Mouse (Mus musculus) adrenal gland, adult 2 months (tissue): Measurements from ENCODE around the gene Magi1. TPM values are rescaled to one million over a fixed set of nuclear protein-coding genes. Genes with fewer than 3 reads are reported as not detected.

Source experiments
- DNase-seq: peaks from one replicate; pipeline ENCODE4 v3.0.0; 2021
- polyA plus RNA-seq: library from polyadenylated mRNA; depleted of rRNA; stranded (reverse); fragments of >200 nt; gene quantifications from 2 replicates; pipeline ENCODE4 v1.2.3, GENCODE M21; 2012
- total RNA-seq, 2 experiments: library from RNA; stranded (reverse); gene quantifications; 2 replicates each; pipeline ENCODE4 v1.2.3; 2021

The Magi1 gene
- total and polyA plus RNA-seq, 3 experiments, result 1.6 to 27.3 (median 10.8) TPM

DNA sequence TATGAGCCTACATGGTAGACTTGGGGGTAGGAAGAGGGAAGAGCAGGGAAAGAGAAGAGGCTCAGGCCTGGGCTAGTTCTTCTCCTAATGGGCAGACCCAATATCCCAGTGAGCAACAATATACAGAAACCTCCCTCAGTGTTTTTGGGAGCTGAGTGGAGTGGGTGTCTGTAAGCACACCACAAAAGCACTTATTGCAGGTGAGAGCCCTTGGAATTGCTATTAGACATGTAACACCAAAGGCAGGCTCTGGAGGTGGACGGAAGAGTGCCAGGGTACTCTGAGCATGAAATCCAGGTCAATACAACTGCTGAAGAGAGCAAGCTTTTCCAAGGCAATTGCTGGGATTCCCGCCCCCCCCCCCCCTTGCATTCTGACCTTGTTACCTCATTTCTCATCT, 388.0 kb downstream of the Magi1 start:
- peak; percentile 38 for DNase-seq

DNA sequence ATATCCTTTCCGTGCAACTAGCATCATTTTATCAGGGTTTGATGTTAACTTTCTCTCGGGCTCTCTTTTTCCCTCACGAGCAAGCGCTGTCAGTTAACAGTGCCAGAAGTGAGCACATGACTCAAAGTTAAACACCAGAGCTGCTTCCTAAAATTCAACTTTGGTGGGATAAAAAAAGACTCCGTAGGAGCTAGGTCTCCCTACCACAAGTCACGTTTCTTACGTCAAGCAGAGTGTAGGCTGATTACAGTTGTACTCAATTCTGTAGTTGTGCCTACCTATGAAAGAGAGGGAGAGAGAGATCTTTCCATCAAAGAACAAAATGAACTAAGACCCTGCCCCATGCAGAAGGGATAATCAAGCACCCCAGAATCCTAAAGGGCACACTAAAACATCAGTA, 389.8 kb downstream of the Magi1 start:
- DNase-seq, result no peak

DNA sequence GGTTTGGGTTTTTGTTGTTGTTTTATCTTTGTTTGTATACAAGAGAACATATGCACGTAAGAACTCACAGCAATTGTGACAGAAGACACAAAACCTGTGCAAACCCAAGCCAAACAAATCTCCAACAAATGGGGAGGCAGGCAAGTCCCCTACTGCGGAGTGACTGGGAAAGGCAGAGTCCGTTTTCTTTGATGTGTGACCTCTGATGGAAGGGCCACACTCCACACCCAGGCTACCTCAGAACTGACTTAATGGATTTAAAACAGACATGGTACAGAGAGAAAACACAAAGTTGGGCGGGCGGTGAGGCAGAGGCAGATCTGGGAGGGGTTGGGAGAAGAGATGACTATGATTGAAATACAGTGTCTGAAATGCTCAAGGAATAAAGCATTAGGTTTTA, 390.8 kb downstream of the Magi1 start:
- DNase-seq, result no peak

DNA sequence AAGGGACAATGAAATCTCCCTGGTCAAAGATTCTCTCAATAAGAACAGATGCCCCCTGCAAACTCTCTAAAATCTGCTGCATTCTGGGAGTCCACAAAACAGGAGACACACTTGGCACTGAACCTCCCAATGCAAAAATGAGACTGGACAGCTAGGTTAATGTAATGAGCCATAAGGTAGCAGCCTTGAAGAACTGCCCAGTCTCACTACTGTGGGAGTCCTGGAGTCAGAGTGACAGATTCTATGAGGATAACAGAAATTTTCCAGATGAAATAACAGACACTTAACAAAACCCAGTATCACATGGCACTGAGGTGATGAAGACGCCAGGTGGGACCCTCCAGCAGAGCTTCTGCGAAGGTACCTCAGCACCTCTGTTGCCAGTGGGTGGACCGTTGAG, 393.7 kb downstream of the Magi1 start:
- DNase-seq, result no peak

DNA sequence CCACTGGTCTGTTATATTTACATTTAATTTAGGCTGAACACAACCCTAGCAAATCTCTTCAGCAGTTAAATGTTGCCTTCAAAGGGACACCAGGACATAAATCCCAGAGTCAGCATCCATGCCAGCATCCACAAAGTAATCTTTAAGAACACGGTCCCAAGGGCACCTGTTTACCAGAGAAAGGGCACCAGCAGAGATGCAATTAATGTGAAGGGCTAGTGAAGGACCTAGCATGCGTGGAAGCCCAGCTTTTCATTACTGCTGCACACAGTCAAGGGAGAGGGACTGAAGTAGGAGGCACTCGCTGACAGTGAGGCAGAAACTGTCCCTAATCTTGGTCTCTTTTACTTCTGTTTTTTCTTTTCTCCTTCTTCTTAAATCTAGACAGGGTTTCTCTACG, 406.4 kb downstream of the Magi1 start:
- DNase-seq, result no peak

DNA sequence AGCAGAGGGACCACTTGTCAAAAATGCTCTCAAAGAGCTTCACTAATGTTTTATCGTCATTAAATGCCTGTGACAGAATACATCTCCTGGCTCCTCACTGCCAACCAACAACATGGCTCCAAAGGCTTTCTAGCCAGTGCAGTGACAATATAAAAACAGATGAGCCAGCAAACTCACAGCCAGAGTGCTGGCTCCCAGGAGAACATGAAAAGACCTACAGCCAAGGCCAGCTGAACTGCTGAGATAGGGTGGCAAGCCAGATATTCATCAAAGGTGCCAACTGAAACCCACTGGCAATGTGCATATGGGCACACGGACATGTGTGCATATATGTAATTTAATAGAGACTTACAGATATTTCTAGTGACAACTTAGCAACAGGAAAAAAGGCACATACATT, 408.8 kb downstream of the Magi1 start:
- DNase-seq, result no peak

DNA sequence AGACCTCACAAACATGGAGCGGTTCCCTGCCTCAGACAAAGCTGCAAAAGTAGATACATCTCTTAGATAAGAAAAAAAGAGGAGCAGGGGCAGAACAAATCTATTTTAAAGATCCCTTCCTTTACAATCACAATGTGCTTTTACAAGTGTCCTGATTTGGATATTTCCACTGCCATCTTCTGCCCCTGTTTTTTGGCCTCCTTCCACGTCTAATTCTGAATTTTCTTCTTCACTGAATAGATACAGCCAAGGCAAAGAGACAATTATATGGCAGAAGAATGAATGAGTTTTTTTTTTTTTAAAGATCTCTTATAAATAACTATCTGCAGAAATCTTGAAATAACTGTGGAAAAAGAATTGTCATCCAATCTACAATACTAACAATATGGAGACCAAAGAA, 409.3 kb downstream of the Magi1 start:
- no peak for DNase-seq

DNA sequence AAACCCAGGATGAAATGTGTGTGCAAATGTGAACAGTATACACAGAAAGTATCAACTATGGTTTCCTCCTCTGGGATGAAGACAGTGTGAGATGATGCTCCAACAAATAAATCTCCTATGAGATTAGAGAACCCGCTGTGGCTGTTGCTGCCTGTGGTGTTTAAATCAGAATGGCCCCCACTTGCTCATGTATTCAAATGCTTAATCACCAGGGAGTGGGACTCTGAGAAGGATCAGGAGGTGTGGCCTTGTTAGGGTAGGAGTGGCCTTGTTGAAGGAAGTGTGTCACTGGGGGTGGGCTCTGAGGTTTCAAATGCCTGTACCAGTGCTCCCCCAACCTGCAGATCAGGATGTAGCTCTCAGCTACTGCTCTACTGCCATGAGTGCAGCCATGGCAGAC, 410.2 kb downstream of the Magi1 start:
- DNase-seq, result no peak

DNA sequence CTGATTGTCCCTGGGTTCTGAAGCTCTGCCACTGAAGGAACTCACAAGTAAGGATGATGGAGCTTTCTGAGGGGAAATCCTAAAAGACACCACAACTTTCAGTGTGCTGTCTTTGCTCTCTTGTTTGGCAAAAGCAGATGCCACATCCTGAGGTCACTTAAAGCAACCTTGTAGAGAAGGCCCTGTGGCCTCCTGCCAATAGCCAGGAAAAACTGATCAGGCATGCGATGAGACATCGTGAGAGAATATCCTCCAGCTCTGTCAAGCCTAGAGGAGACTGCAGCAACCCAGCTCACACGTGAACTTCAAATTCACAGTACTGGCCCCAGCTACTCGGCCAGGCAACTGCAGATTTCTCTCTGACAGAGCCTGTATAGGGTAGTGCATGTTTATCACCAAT, 412.2 kb downstream of the Magi1 start:
- peak; percentile 84 for DNase-seq

DNA sequence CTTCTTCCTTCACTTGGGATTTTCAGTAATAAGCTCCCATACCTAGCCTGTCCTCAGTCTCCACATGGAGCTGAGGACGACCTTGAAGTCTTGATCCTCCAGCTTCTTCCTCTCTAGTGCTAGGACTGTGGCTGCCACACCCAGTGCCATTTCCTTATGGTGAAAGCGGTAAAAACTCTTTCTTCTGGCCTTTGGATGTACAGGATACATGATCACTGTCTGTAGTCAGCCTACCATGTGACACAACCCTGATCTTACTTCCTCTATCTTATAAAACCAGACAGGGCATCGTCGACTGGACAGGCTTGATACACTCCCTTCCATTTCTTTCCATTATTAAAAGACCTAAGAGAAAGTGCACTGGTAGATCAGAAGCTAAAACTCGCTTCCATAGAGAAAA, 413.7 kb downstream of the Magi1 start:
- DNase-seq, result no peak

DNA sequence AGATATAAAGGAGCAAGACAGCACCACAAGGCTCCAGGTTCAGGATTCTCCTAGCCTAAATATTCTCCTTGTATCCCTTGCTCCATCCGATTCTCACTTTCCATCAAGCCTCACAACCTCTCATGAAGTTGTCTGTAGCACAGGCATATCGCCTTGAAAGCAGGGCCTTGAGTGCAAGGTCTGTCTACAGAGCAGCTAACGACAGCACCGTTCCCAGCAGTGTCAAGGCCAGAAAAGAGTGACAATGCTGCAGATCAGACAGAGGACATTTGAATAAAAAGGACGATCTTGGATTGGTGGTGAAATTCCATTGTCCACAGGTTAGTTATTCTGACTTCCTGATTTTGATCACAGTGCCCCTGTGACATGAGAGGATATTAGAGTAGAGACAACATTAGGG, 421.5 kb downstream of the Magi1 start:
- DNase-seq, result peak; percentile 70

DNA sequence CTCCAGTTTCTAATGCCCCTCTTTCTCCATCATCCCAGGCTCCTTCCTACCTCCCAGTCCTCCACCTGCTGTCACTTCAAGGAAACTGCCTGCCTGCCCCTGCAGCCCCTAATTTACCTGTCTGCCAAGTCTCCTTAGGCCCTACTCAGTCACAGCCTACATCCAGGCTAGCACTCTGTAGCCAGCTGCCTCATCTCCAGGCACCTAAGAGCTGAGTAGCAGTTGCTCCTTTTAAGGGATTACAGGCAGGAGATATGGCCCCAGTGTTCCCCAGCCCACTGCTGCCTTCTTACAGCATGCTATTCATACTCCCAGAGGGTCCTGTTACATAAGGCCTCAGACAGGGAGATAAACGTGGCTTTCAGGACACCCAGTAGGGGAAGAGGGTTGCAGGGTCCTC, 426.9 kb downstream of the Magi1 start:
- DNase-seq, result no peak

DNA sequence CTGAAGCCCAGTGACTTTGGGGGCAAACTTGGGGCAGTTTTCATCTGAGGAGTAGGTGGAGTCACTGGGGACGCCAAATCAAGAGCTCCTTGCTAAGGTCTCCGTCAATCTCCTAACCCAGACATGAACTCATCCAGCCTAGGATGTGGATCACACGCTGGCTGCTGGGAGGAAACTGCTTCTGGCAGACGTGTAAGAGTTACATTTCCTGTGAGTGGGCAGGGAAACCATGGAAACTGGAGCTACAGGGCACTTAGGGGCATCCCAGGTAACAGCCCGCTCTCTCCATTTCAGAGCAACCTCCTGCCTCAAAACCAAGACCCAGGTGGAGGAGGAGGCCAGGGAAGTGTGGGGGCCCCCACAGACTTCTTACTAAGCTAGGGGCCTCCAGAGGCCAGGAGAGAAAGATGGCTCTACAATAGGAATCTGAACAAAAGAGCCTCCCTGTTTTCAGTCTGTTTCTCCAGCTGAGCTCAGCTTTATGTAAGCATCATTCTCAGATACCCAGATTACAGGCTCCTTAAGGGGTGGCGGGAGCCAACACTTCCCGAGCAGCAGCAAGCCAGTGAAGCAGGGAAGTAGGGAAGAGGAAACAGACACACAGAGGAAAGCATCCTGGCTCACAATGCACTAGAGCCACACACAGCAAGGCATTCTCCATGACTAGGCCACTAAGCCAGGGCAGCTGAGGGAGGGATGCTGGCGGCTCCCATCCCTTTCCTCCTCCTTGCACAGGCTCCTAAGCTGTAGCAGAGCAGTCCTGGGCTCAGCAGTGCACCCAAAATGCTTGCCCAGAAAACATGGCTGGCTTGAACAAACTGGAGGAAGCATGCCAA, 427.7 kb downstream of the Magi1 start:
- no peak for DNase-seq

DNA sequence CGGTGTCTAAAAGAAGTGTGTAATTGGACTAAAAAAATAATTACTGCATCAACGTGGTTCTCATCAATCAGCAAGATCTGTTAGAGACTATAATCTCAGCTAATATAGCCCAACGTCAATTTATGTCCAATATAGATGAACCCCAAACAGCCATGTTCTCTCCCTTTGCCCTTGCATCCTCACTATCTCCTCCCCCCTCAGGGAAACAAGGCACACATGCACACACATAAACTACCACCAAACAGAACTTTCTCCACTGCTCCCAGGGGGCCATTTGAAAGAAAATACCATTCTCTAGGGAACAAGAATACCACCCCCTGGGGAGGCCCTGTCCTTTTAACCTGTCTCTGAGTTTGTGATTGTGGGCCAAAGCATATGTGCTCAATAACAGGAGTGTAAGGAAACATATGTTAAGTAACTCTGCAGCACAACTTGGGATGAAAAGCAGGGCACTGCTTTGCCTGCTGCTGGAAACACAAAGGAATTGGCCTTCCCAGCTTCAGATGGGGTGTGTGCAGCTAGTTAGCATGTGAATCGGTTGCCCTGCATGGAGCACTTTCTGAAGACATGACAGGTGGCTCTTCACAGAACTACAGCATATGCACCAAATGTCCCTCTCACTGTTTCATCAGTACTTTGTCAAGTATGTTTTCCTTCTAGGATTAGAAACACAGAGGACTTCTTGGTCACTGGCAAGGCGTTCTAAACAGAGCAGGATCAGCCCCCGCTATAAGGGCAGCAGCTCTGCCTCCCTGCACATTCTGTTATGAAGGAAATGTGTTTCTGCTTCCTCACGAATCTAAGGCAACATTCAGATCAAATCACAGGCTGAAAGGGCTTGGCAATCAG, 434.6 kb downstream of the Magi1 start:
- DNase-seq, result no peak

DNA sequence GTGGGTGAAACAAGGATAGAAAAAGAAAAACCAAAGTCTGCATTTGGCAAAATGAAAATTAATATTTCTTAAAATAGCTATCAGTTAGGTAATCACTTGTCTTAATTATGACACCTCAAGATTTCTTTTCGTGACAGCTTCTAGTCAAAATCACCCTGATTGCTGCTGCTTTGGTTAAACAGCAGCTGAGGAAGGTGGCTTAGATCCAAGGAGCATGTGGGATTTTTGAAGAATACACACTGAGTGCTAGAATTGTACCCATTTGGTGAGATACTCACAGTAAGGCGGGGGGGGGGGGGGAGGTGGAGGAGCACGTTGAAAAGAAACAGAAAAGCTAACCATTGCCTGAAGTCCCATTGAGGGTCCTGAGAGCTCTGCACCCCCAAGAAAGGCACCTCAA, 438.2 kb downstream of the Magi1 start:
- DNase-seq, result no peak

DNA sequence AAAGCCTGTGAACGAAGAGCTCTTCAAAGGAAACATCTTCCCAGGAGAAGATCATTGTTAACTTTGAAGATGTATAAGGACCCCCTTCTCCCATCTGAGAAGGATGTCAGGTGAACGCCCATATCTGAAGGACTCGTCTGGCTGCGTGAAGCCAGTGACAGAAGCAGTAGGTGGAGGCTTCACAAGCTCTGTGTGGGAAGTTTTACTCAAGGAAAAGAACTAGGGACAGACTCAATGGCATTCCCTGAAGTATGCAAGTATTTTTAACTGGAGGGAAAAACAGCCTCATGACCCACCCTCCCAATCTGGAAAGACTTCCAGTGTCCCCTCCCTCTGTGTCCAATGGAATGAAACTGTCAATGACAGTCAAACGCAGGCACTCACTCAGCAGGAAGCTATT, 438.6 kb downstream of the Magi1 start:
- DNase-seq, result no peak

DNA sequence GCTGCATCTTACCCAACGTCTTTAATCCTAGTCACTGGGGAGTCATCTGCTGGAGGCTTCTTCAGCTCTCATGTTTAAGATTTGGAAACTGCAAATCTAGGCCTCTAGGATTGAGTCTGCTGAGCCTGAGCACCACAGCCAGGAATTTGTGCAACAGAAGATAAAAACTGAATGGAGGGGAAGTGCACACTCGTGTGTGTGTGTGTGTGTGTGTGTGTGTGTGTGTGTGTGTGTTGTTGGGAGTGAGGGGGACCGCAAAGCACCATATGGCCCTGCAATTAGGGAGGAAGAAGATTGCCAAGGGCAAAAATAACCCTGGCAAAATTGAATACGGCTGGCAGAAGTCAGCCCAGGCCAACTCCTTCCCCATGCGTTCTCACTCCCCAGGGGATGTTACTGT, 439.1 kb downstream of the Magi1 start:
- no peak for DNase-seq

DNA sequence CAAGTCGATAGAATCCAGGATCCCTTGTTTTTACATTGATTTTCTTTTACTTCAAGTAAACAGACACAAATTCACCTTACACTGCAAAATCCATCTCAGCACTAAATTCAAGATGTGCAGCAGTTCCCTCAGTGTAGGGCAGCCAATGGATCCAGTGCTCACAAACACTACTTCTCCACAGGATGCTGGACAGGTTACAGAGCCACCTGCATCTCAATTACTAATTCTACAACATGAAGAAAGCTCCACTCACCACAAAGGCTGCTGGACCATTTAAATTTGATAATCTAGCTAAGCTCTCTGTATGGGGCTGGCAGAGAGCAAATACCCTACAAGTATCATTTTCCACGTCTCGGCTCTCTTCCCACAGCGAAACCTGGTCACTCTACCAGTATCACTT, 445.3 kb downstream of the Magi1 start:
- DNase-seq, result no peak

DNA sequence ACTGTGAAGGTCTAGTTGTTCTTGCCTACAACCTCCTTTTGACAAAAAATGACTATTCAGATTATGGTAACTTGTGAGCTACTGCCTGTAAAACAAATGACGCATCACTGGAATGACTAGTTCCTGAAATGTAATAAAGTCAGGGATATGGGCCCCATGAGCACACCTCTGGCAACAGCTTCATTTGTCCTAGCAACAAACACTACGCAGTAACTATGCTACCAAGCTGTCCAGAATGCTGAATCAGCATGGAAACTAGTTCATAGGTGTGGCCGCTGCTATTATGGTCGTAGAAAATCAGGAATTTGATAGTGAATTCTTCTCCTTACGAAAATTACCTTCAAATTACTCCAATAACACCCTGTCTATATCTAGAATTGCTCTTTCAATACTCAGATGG, 447.1 kb downstream of the Magi1 start:
- no peak for DNase-seq

DNA sequence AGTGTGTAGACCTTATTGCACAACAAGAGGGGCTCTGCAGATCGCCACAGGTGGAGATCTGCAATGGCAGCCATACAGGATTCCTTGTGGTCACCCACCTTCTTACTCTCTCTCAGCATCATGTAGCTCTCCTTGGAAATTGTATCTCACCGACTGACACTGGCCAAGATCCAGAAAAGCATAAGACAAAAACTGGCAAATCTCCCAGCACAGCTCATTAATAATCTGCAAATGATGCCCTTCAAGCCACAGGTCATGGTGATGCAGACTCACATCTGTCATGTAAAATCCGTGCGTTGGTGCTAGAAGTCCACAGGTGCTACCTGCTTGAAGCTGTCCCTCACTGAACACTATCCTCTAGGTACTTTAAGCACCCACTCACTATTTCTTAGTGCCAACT, 448.5 kb downstream of the Magi1 start:
- DNase-seq, result peak; percentile 28

DNA sequence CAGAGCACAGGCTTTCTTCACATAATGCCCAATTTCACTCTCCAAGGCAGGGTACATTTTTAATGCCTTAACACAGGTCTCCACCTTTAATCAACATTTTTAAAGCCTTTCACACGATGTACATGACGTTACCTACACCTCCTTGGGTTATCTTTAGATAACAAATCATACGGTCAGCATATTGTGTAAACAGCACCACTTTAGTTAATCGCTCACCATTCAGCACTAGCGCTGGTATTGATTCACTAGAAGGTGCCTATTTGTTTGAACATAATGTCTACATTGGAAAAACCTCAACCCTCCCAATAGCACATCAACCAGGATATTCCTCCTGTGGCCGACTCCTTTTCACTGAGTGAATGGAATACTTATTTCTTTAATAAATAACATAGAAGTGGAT, 455.5 kb downstream of the Magi1 start:
- no peak for DNase-seq

DNA sequence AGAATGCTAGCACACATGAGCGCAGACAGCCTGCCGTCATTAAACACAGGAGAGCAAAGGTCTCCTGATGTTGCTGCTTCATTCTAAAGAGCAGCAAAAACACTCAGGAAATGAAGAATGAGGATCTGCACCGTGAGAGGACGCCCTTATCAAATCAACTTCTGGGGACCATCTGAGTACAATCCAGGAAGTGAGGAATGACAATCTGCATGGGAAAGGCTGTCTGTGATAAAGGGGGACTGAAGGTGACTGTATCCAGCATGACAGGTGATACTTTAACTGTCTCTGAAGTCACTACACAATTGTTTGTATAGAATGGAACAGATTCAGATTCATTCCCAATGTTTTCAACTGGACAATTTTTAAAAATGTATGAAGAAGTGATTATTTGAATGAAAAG, 456.8 kb downstream of the Magi1 start:
- no peak for DNase-seq

DNA sequence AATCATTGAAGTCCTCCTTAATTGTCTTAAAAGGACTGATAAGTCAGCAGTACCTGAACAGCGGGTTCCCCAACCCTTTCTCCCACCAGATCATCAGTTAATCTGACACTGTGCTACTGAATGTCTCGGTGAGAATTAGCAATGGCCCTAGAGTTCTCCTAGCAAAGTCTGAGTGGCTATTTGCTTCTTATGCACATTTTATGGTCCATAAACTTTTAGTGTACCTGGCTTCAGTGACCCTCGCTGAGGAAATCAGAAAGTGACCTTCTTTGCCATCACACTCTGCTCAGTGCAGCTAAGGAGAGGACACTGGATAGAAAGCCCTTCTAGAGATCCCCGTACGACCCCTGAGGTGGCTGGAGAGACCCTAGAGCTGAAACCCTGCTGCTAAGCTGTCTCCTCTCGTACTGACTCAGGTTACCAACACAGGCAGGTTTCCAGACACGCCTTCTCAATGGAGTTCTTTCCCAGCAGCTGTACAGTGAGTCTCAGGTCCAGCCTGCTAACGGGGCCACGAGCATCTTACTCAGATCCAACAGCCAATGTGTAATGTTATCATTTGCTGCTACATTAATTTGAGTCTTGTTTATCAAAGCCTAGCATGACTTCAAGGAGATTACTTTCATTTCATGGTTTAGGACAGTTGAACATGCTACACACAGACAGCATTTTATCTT, 461.4 kb downstream of the Magi1 start:
- DNase-seq, result no peak
